In genomic region chr16:35613851-35614804, GRCm38 (mm10) we compare ENCODE assay signal across 9 mouse cellular contexts.
DNase-seq lines count a peak whose midpoint lies in the region; ATAC-seq and TF ChIP-seq lines count a peak whose summit lies in the region.
"Had no signal": no experiment of that assay in that cellular context is flagged by ENCODE, and none has a peak within 500 bp of the region (broad histone marks: within the 10 kb centered on the region; RNA-seq: fewer than 3 reads in every experiment).

No protein-coding gene starts in this region.

- H3K27ac ChIP-seq in forebrain, embryonic 13.5 days: peak overlapping the region; percentile 85
- H3K27ac ChIP-seq in limb, embryonic 14.5 days (replicated peaks; ENCODE audit: low read depth, low read length): no peak overlapping the region
- H3K27ac ChIP-seq in liver, postnatal 0 days (ENCODE audit: low read depth): no peak overlapping the region
- H3K27ac ChIP-seq: macrophage had no signal

- TF ChIP-seq CTCF in liver, postnatal 0 days (IDR thresholded peaks at IDR 0.05; ENCODE audit: low read depth): no peak

- no peak for TF ChIP-seq POLR2A in limb, embryonic 14.5 days (IDR thresholded peaks at IDR 0.05; ENCODE audit: borderline replicate concordance, extremely low read depth, insufficient read depth, insufficient read length)

- TF ChIP-seq EP300 in liver, postnatal 0 days (IDR thresholded peaks at IDR 0.05; ENCODE audit: low read depth): no peak

- peak; percentile 32 to 55 for DNase-seq in kidney, postnatal 4 days
- no peak for DNase-seq in kidney, adult 11 months
- peak; percentile 37 for DNase-seq in cerebellum, adult 11 months
- DNase-seq in limb, embryonic 14.5 days (ENCODE audit: low spot score): peak; percentile 31
- DNase-seq in testis, postnatal 14 days (ENCODE audit: low spot score): peak; percentile 31
- DNase-seq in liver, postnatal 0 days: no peak

- peak; percentile 77 for ATAC-seq in forebrain, embryonic 13.5 days
- ATAC-seq in limb, embryonic 14.5 days (ENCODE audit: low FRiP score, low read depth): peak; percentile 44; the same call in 1 of the 2 replicates
- no peak for ATAC-seq in liver, postnatal 0 days
- no peak for ATAC-seq in inflammation-experienced regulatory T-cells, adult 6 months

- H3K36me3 ChIP-seq in forebrain, embryonic 13.5 days (ENCODE audit: poor library complexity, severe bottlenecking): no peaks in the 10 kb centered on the region
- no peaks in the 10 kb centered on the region for H3K36me3 ChIP-seq in limb, embryonic 14.5 days (ENCODE audit: control insufficient read depth, insufficient read depth, low read length)
- no peaks in the 10 kb centered on the region for H3K36me3 ChIP-seq in liver, postnatal 0 days (replicated peaks; ENCODE audit: insufficient read depth, low read length)

- H3K9ac ChIP-seq in forebrain, embryonic 13.5 days: peak overlapping the region; percentile 60
- H3K9ac ChIP-seq in limb, embryonic 14.5 days (ENCODE audit: low read depth, low read length, severe bottlenecking): no peak overlapping the region
- H3K9ac ChIP-seq in liver, postnatal 0 days (replicated peaks): no peak overlapping the region

- H3K4me1 ChIP-seq in forebrain, embryonic 13.5 days: peaks cover 75% of the 10 kb centered on the region
- H3K4me1 ChIP-seq in limb, embryonic 14.5 days (ENCODE audit: control insufficient read depth, insufficient read depth, low read length): peaks cover 15% of the 10 kb centered on the region
- H3K4me1 ChIP-seq in liver, postnatal 0 days (ENCODE audit: insufficient read depth): peaks cover 6% of the 10 kb centered on the region; the same call in 1 of the 2 replicates

- peak overlapping the region; percentile 38 for H3K4me2 ChIP-seq in forebrain, embryonic 13.5 days
- H3K4me2 ChIP-seq in limb, embryonic 14.5 days (replicated peaks; ENCODE audit: low read depth, low read length, severe bottlenecking): no peak overlapping the region
- no peak overlapping the region for H3K4me2 ChIP-seq in liver, postnatal 0 days (ENCODE audit: low read depth, low read length)

- no peaks in the 10 kb centered on the region for H3K9me3 ChIP-seq in forebrain, embryonic 13.5 days (replicated peaks)
- no peaks in the 10 kb centered on the region for H3K9me3 ChIP-seq in limb, embryonic 14.5 days (ENCODE audit: control insufficient read depth, low read length)
- no peaks in the 10 kb centered on the region for H3K9me3 ChIP-seq in liver, postnatal 0 days (ENCODE audit: low read length)

- 18% methylated on average over 17 of the region's 17 CpGs for WGBS in forebrain, embryonic 13.5 days
- 35% methylated on average over 17 of the region's 17 CpGs for WGBS in limb, embryonic 14.5 days
- WGBS in liver, postnatal 0 days (ENCODE audit: insufficient replicate concordance): 59% methylated on average over 17 of the region's 17 CpGs

- no peak overlapping the region for H3K4me3 ChIP-seq in forebrain, embryonic 13.5 days
- H3K4me3 ChIP-seq in limb, embryonic 14.5 days (replicated peaks; ENCODE audit: low read length): no peak overlapping the region
- H3K4me3 ChIP-seq in liver, postnatal 0 days (ENCODE audit: low read depth, low read length): no peak overlapping the region

- no peaks in the 10 kb centered on the region for H3K27me3 ChIP-seq in forebrain, embryonic 13.5 days
- H3K27me3 ChIP-seq in limb, embryonic 14.5 days (ENCODE audit: control insufficient read depth, insufficient read depth, low read length): no peaks in the 10 kb centered on the region
- H3K27me3 ChIP-seq in liver, postnatal 0 days (ENCODE audit: insufficient read depth, low read length): no peaks in the 10 kb centered on the region

Comparison
In these comparisons a context has a peak if more than half of its experiments do, and no peak if none do; other contexts are left out.
1. DNase-seq: peak in kidney, postnatal 4 days (2 of 2), cerebellum, adult 11 months (single experiment), limb, embryonic 14.5 days (single experiment) and testis, postnatal 14 days (single experiment); none in kidney, adult 11 months (single experiment) and liver, postnatal 0 days (single experiment).
2. ATAC-seq: peak in forebrain, embryonic 13.5 days (single experiment) and limb, embryonic 14.5 days (single experiment); none in liver, postnatal 0 days (single experiment) and inflammation-experienced regulatory T-cells, adult 6 months (single experiment).